Mouse (Mus musculus) embryonic facial prominence, embryonic 13.5 days (tissue): ENCODE results near the gene Nelfb. TPM values are rescaled to one million over a fixed set of nuclear protein-coding genes. Genes with fewer than 3 reads are reported as not detected.
A peak's percentile ranks its signal among the peaks of the same experiment; 100 is the strongest.

Experiments used
- ATAC-seq: fragments of 200-750 bp; cut with Nextera tagmentation; 2 replicates; pipeline ENCODE4 v1.8.0; 2017; ENCODE audit warnings: low read depth; ENCODE audit not compliant: insufficient number of reproducible peaks, insufficient read depth, low FRiP score, low TSS enrichment
- H3K27ac ChIP-seq: fragments of 300-500 bp; sonication (generic); 2 replicates; pipeline ENCODE4 v1.5.1; 2015; ENCODE audit warnings: moderate library complexity, mild to moderate bottlenecking, inconsistent platforms
- H3K27me3 ChIP-seq: fragments of 300-500 bp; sonication (generic); 2 replicates; pipeline ENCODE4 v1.6.1; 2015; ENCODE audit warnings: mild to moderate bottlenecking, inconsistent platforms
- H3K36me3 ChIP-seq: fragments of 300-500 bp; sonication (generic); 2 replicates; pipeline ENCODE4 v1.6.1; 2015; ENCODE audit warnings: mild to moderate bottlenecking, inconsistent platforms
- H3K4me1 ChIP-seq: fragments of 300-500 bp; sonication (generic); 2 replicates; pipeline ENCODE4 v1.6.1; 2015; ENCODE audit warnings: inconsistent platforms
- H3K4me2 ChIP-seq: fragments of 300-500 bp; sonication (generic); 2 replicates; pipeline ENCODE4 v1.6.1; 2015; ENCODE audit warnings: moderate library complexity, mild to moderate bottlenecking, inconsistent platforms
- H3K4me3 ChIP-seq: fragments of 300-500 bp; sonication (generic); 2 replicates; pipeline ENCODE4 v1.5.1; 2015; ENCODE audit warnings: mild to moderate bottlenecking, inconsistent platforms
- H3K9ac ChIP-seq: fragments of 300-500 bp; sonication (generic); 2 replicates; pipeline ENCODE4 v1.6.1; 2015; ENCODE audit warnings: mild to moderate bottlenecking, inconsistent platforms
- H3K9me3 ChIP-seq: fragments of 300-500 bp; sonication (generic); 2 replicates; pipeline ENCODE4 v1.6.1; 2016; ENCODE audit warnings: inconsistent platforms
- WGBS: fragments of 180-500 bp; shearing (Covaris S2); methylation state at CpG from one replicate; pipeline ENCODE4 v1.1.7; 2015; ENCODE audit warnings: mixed read lengths; 5-methylcytosine and 5-hydroxymethylcytosine counted together
- polyA plus RNA-seq: library from polyadenylated mRNA; unstranded; fragments of >200 nt; fragmentation: Nextera tagmentation; extraction: Ambion mirVana; gene quantifications from 2 replicates; pipeline ENCODE4 v1.2.1, GENCODE M21; 2015

Nelfb gene
- polyA plus RNA-seq, 1 experiment from 2014 or later: 114 TPM

- Histone ChIP-seq H3K9me3 (no peaks in the 10 kb centered on the region), H3K4me1 (peaks cover 17% of the 10 kb centered on the region; the same call in 1 of the 2 replicates), H3K4me3 (no peak overlapping the region), H3K9ac (no peak overlapping the region), H3K4me2 (peak overlapping the region; percentile 53), H3K36me3 (no peaks in the 10 kb centered on the region), H3K27me3 (peaks cover 22% of the 10 kb centered on the region), H3K27ac (no peak overlapping the region)
- ATAC-seq: no peak
- WGBS: 69% methylated on average over 6 of the region's 6 CpGs
Observed at GRCm38 (mm10) chr2:25228995-25229530, 17.8 kb upstream of the Nelfb start.

GRCm38 (mm10) chr2:25228431-25228889 is 17.2 kb upstream of the Nelfb start:
- peak overlapping the region; percentile 53 for H3K4me2 ChIP-seq
- WGBS: under 1% methylated on average over 7 of the region's 7 CpGs
- H3K27me3 ChIP-seq: peaks cover 22% of the 10 kb centered on the region
- peaks cover 21% of the 10 kb centered on the region for H3K4me1 ChIP-seq
- H3K36me3 ChIP-seq: no peaks in the 10 kb centered on the region
- peak overlapping the region; percentile 27 for H3K4me3 ChIP-seq
- peak overlapping the region; percentile 51; the same call in 1 of the 2 replicates for H3K27ac ChIP-seq
- no peak for ATAC-seq
- H3K9me3 ChIP-seq: no peaks in the 10 kb centered on the region
- H3K9ac ChIP-seq: peak overlapping the region; percentile 40; the same call in 1 of the 2 replicates

- Histone ChIP-seq H3K4me2 (no peak overlapping the region), H3K9me3 (no peaks in the 10 kb centered on the region), H3K4me3 (no peak overlapping the region), H3K9ac (no peak overlapping the region), H3K27me3 (peaks cover 13% of the 10 kb centered on the region; the same call in 1 of the 2 replicates), H3K36me3 (no peaks in the 10 kb centered on the region), H3K4me1 (peaks cover 25% of the 10 kb centered on the region), H3K27ac (no peak overlapping the region)
- ATAC-seq: no peak
- 91% methylated on average over 4 of the region's 4 CpGs for WGBS
Observed at GRCm38 (mm10) chr2:25227406-25227805, 16.1 kb upstream of the Nelfb start.

GRCm38 (mm10) chr2:25226864-25227263 is 15.6 kb upstream of the Nelfb start:
- Histone ChIP-seq H3K4me2 (no peak overlapping the region), H3K27me3 (peaks cover 13% of the 10 kb centered on the region; the same call in 1 of the 2 replicates), H3K9me3 (no peaks in the 10 kb centered on the region), H3K9ac (no peak overlapping the region), H3K4me3 (no peak overlapping the region), H3K27ac (no peak overlapping the region), H3K36me3 (peaks cover 2% of the 10 kb centered on the region), H3K4me1 (peaks cover 25% of the 10 kb centered on the region)
- WGBS: 74% methylated on average over 5 of the region's 5 CpGs
- no peak for ATAC-seq

GRCm38 (mm10) chr2:25225811-25226379 is 14.6 kb upstream of the Nelfb start:
- peaks cover 25% of the 10 kb centered on the region for H3K4me1 ChIP-seq
- peak overlapping the region; percentile 56 for H3K4me2 ChIP-seq
- no peak for ATAC-seq
- peak overlapping the region; percentile 99 for H3K27ac ChIP-seq
- peak overlapping the region; percentile 88 for H3K4me3 ChIP-seq
- no peaks in the 10 kb centered on the region for H3K9me3 ChIP-seq
- 69% methylated on average over 8 of the region's 8 CpGs for WGBS
- peaks cover 5% of the 10 kb centered on the region; the same call in 1 of the 2 replicates for H3K27me3 ChIP-seq
- peaks cover 9% of the 10 kb centered on the region for H3K36me3 ChIP-seq
- H3K9ac ChIP-seq: no peak overlapping the region

GRCm38 (mm10) chr2:25224766-25225752 is 13.8 kb upstream of the Nelfb start:
- Histone ChIP-seq H3K27me3 (no peaks in the 10 kb centered on the region), H3K4me1 (peaks cover 25% of the 10 kb centered on the region), H3K9ac (peak overlapping the region; percentile 76), H3K4me2 (peak overlapping the region; percentile 56), H3K36me3 (peaks cover 9% of the 10 kb centered on the region), H3K27ac (peak overlapping the region; percentile 99), H3K9me3 (no peaks in the 10 kb centered on the region), H3K4me3 (peak overlapping the region; percentile 88)
- WGBS: 2% methylated on average over 41 of the region's 41 CpGs
- ATAC-seq: peak; percentile 97

- Histone ChIP-seq H3K27ac (peak within 1 kb of the TSS; percentile 99), H3K9me3 (no peaks in the 10 kb centered on the region), H3K4me1 (peaks cover 25% of the 10 kb centered on the region), H3K4me2 (peak within 1 kb of the TSS; percentile 97), H3K27me3 (no peaks in the 10 kb centered on the region), H3K9ac (peak within 1 kb of the TSS; percentile 87), H3K36me3 (peaks cover 9% of the 10 kb centered on the region), H3K4me3 (peak within 1 kb of the TSS; percentile 88)
- no peak for ATAC-seq
- WGBS: under 1% methylated on average over 17 of the region's 17 CpGs
Observed at GRCm38 (mm10) chr2:25224492-25224765, 13.1 kb upstream of the Nelfb start, which contains the start of gene Tubb4b. Gene Tubb4b (minus strand): TSS chr2:25224702.

- peak overlapping the region; percentile 91 for H3K27ac ChIP-seq
- peak overlapping the region; percentile 97 for H3K4me2 ChIP-seq
- peak overlapping the region; percentile 88 for H3K4me3 ChIP-seq
- peak overlapping the region; percentile 87 for H3K9ac ChIP-seq
- no peaks in the 10 kb centered on the region for H3K27me3 ChIP-seq
- peaks cover 9% of the 10 kb centered on the region for H3K36me3 ChIP-seq
- H3K9me3 ChIP-seq: no peaks in the 10 kb centered on the region
- ATAC-seq: peak; percentile 5; the same call in 1 of the 2 replicates
- H3K4me1 ChIP-seq: peaks cover 24% of the 10 kb centered on the region
- under 1% methylated on average over 46 of the region's 53 CpGs for WGBS
Observed at GRCm38 (mm10) chr2:25223681-25224491, 12.6 kb upstream of the Nelfb start.

GRCm38 (mm10) chr2:25221331-25221772 is 10.1 kb upstream of the Nelfb start:
- no peak overlapping the region for H3K9ac ChIP-seq
- ATAC-seq: no peak

GRCm38 (mm10) chr2:25218445-25218844 is 7.2 kb upstream of the Nelfb start, which contains the start of gene Fam166a:
Gene Fam166a (plus strand): TSS chr2:25218745.
- H3K27ac ChIP-seq: no peak within 1 kb of the TSS
- H3K27me3 ChIP-seq: no peaks in the 10 kb centered on the region; the same call in 1 of the 2 replicates
- H3K36me3 ChIP-seq: peaks cover 9% of the 10 kb centered on the region
- H3K9me3 ChIP-seq: no peaks in the 10 kb centered on the region
- H3K4me1 ChIP-seq: peaks cover 4% of the 10 kb centered on the region
- H3K9ac ChIP-seq: no peak within 1 kb of the TSS
- no peak within 1 kb of the TSS for H3K4me3 ChIP-seq
- no peak for ATAC-seq
- H3K4me2 ChIP-seq: no peak within 1 kb of the TSS

More at GRCm38 (mm10) chr2:25221331-25221772, 10.1 kb upstream of the Nelfb start:
- no peak overlapping the region for H3K4me3 ChIP-seq
- WGBS: 71% methylated on average over 5 of the region's 5 CpGs
- H3K9me3 ChIP-seq: no peaks in the 10 kb centered on the region
- H3K36me3 ChIP-seq: peaks cover 9% of the 10 kb centered on the region
- H3K27me3 ChIP-seq: no peaks in the 10 kb centered on the region
- H3K4me2 ChIP-seq: no peak overlapping the region
- peaks cover 14% of the 10 kb centered on the region for H3K4me1 ChIP-seq
- H3K27ac ChIP-seq: no peak overlapping the region

GRCm38 (mm10) chr2:25217666-25218065 is 6.4 kb upstream of the Nelfb start:
- ATAC-seq: no peak
- H3K9ac ChIP-seq: no peak overlapping the region

More at GRCm38 (mm10) chr2:25217666-25218065, 6.4 kb upstream of the Nelfb start:
- H3K4me1 ChIP-seq: no peaks in the 10 kb centered on the region
- H3K9me3 ChIP-seq: no peaks in the 10 kb centered on the region
- H3K4me2 ChIP-seq: no peak overlapping the region
- no peak overlapping the region for H3K4me3 ChIP-seq
- WGBS: 54% methylated on average over 2 of the region's 2 CpGs
- peaks cover 9% of the 10 kb centered on the region for H3K36me3 ChIP-seq
- H3K27ac ChIP-seq: no peak overlapping the region
- no peaks in the 10 kb centered on the region; the same call in 1 of the 2 replicates for H3K27me3 ChIP-seq
